Mouse (Mus musculus) heart, postnatal 0 days (tissue): ENCODE measurements around the gene Krtap5-2. TPM values are rescaled to one million over a fixed set of nuclear protein-coding genes. Genes with fewer than 3 reads are reported as not detected.

Experiments
- ATAC-seq: fragments of 200-750 bp; cut with Nextera tagmentation; 2 replicates; pipeline ENCODE4 v1.8.0; 2017; ENCODE audit warnings: low read depth, moderate number of reproducible peaks, moderate library complexity; ENCODE audit not compliant: insufficient read depth
- DNase-seq: peaks from one replicate; pipeline ENCODE4 v3.0.0-alpha.2; 2016; ENCODE audit warnings: low spot score
- H3K27ac ChIP-seq: fragments of 300-500 bp; sonication (generic); 2 replicates; pipeline ENCODE4 v1.5.1; 2014; ENCODE audit warnings: low read depth, mild to moderate bottlenecking
- H3K27me3 ChIP-seq: fragments of 300-500 bp; sonication (generic); 2 replicates; pipeline ENCODE4 v1.6.1; 2014; ENCODE audit warnings: low read length, mixed read lengths; ENCODE audit not compliant: control insufficient read depth, insufficient read depth
- H3K36me3 ChIP-seq: fragments of 300-500 bp; sonication (generic); replicated peaks from 2 replicates; pipeline ENCODE4 v1.6.1; 2014; ENCODE audit warnings: low read length, mixed read lengths; ENCODE audit not compliant: control insufficient read depth, insufficient read depth
- H3K4me1 ChIP-seq: fragments of 300-500 bp; sonication (generic); 2 replicates; pipeline ENCODE4 v1.6.1; 2014; ENCODE audit warnings: antibody characterized with exemption; ENCODE audit not compliant: control insufficient read depth, insufficient read depth
- H3K4me2 ChIP-seq: fragments of 300-500 bp; sonication (generic); 2 replicates; pipeline ENCODE4 v1.6.1; 2014; ENCODE audit warnings: low read depth, mild to moderate bottlenecking, low read length, moderate library complexity
- H3K4me3 ChIP-seq: fragments of 300-500 bp; sonication (generic); 2 replicates; pipeline ENCODE4 v1.5.1; 2014; ENCODE audit warnings: low read depth, low read length
- H3K9ac ChIP-seq: fragments of 300-500 bp; sonication (generic); replicated peaks from 2 replicates; pipeline ENCODE4 v1.6.1; 2014; ENCODE audit warnings: low read depth, low read length, mixed read lengths
- H3K9me3 ChIP-seq: fragments of 300-500 bp; sonication (generic); replicated peaks from 2 replicates; pipeline ENCODE4 v1.6.1; 2016; ENCODE audit warnings: low read length; ENCODE audit not compliant: control insufficient read depth
- CTCF ChIP-seq: IDR thresholded peaks from 2 replicates; pipeline ENCODE4 v1.5.1; 2016; ENCODE audit warnings: antibody characterized with exemption, control low read depth, low read depth
- EP300 ChIP-seq: IDR thresholded peaks from 2 replicates; pipeline ENCODE4 v1.6.1; 2016; ENCODE audit warnings: antibody characterized with exemption, low read depth
- WGBS: fragments of 180-500 bp; shearing (Covaris S2); extraction: QIAGEN DNeasy Blood & Tissue Kit; methylation state at CpG from one replicate; pipeline ENCODE4 v1.1.7; 2014; 5-methylcytosine and 5-hydroxymethylcytosine counted together
- polyA plus RNA-seq: library from polyadenylated mRNA; unstranded; fragments of >200 nt; fragmentation: Nextera tagmentation; extraction: Ambion mirVana; gene quantifications from 2 replicates; pipeline ENCODE4 v1.2.1, GENCODE M21; 2015
- total RNA-seq: library from RNA; depleted of rRNA; stranded (reverse); fragments of >200 nt; gene quantifications from 2 replicates; pipeline ENCODE4 v1.2.3, GENCODE M21; 2014; ENCODE audit warnings: low replicate concordance; rRNA removed

The Krtap5-2 gene
- total and polyA plus RNA-seq, 2 experiments from 2014 or later, result not detected

DNA sequence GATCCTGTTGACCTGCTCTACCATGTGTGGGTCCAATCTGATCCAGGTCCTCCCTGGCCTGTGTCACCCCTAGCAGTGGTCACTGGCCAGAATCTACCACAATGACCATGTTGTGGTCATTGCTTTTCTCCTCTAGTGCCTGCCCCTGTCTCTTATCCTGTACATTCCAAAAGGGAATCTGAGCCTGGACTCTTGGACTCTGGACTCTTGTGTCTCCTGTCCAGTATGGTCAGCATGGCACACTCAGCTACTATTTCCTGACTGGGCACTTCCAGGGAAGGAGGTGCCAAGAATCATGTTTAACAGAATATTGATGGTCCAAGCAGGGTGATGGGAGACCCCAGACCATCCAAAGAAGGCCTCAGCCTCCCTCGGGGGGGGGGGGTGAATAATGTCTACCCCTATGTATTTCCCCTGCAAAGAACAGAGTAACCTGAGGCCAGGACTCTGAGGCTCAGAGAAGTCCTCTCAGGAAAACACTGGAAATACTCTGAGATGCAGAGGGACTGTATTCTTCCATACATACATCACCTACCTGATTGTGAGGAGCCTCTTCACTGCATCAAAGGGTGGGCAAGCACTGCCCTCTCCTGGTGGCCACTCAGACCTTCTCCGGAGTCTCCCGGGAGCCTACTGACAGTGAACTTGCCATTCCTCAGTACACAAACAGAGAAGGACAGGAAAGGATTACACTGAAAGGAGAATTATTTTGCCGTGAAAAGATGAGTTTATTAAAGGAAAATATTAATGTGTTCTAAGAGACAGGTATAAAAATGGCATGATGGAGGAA lies 41.4 kb downstream of the Krtap5-2 start:
- Histone ChIP-seq H3K9ac (no peak overlapping the region), H3K4me2 (no peak overlapping the region), H3K27me3 (no peaks in the 10 kb centered on the region), H3K36me3 (no peaks in the 10 kb centered on the region), H3K27ac (no peak overlapping the region), H3K4me3 (no peak overlapping the region), H3K9me3 (no peaks in the 10 kb centered on the region), H3K4me1 (no peaks in the 10 kb centered on the region)
- TF ChIP-seq EP300, result no peak
- peak; percentile 54 for TF ChIP-seq CTCF
- WGBS, result 41% methylated on average over 4 of the region's 4 CpGs
- DNase-seq (no peak), ATAC-seq (no peak)

DNA sequence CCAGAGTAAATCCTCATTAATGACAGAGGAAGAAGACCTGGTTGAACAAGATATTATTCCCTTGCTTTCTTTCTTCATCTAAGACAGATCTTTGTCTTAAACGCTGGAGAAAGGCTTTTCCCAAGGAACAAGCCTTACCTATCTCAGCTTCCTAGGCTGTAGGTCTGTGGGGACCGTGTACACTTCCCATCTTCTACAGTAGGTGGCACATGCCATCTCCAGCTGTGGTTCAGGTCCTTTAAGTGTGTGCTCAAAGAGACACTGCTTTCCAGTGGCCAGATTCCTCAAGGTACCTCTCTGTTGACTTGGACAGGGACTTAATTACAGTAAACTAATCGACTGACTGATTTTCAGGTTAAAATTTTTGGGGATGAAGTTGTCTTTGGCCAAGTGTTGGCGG lies 47.0 kb downstream of the Krtap5-2 start:
- Histone ChIP-seq H3K9me3 (no peaks in the 10 kb centered on the region), H3K4me1 (no peaks in the 10 kb centered on the region), H3K27ac (no peak overlapping the region), H3K36me3 (no peaks in the 10 kb centered on the region), H3K27me3 (no peaks in the 10 kb centered on the region), H3K9ac (no peak overlapping the region), H3K4me3 (no peak overlapping the region), H3K4me2 (no peak overlapping the region)
- DNase-seq (no peak), ATAC-seq (no peak)
- TF ChIP-seq CTCF (no peak; the same call in 1 of the 2 replicates), EP300 (no peak)
- WGBS, result 46% methylated on average over 4 of the region's 4 CpGs

Other genes with a start within 250 kb of the Krtap5-2 start
- gene Brsk2, start 226.3 kb downstream of the Krtap5-2 start, total RNA-seq, result not detected in 2 replicates
- gene Brsk2, start 226.3 kb downstream of the Krtap5-2 start, polyA plus RNA-seq, result 0.30 and 0.37 TPM in 2 replicates
- gene Mob2, start 114.9 kb downstream of the Krtap5-2 start, total RNA-seq, result 48.3 and 53.6 TPM in 2 replicates
- 45.5 and 49.6 TPM in 2 replicates for gene Mob2, start 114.9 kb downstream of the Krtap5-2 start, polyA plus RNA-seq
- gene Dusp8, start 80.2 kb downstream of the Krtap5-2 start, total RNA-seq, result 29.4 and 31.4 TPM in 2 replicates
- gene Dusp8, start 80.2 kb downstream of the Krtap5-2 start, polyA plus RNA-seq, result 6.4 and 9.0 TPM in 2 replicates
- gene Gm45618, start 55.3 kb downstream of the Krtap5-2 start, total RNA-seq, result not detected in 2 replicates
- gene Gm45618, start 55.3 kb downstream of the Krtap5-2 start, polyA plus RNA-seq, result not detected in 2 replicates
- gene Gm39115, start 40.0 kb downstream of the Krtap5-2 start, total RNA-seq, result not detected in 2 replicates
- gene Gm39115, start 40.0 kb downstream of the Krtap5-2 start, polyA plus RNA-seq, result not detected in 2 replicates
- gene Gm45337, start 31.4 kb downstream of the Krtap5-2 start, total RNA-seq, result not detected in 2 replicates
- not detected in 2 replicates for gene Gm45337, start 31.4 kb downstream of the Krtap5-2 start, polyA plus RNA-seq
- not detected in 2 replicates for gene Gm29735, start 18.9 kb downstream of the Krtap5-2 start, total RNA-seq
- not detected in 2 replicates for gene Gm29735, start 18.9 kb downstream of the Krtap5-2 start, polyA plus RNA-seq
- not detected in 2 replicates for gene Gm4553, start 10.3 kb downstream of the Krtap5-2 start, total RNA-seq
- gene Gm4553, start 10.3 kb downstream of the Krtap5-2 start, polyA plus RNA-seq, result not detected in 2 replicates
- gene Gm10153, start 14.4 kb upstream of the Krtap5-2 start, total RNA-seq, result not detected in 2 replicates
- gene Gm10153, start 14.4 kb upstream of the Krtap5-2 start, polyA plus RNA-seq, result not detected in 2 replicates
- gene Krtap5-3, start 25.4 kb upstream of the Krtap5-2 start, total RNA-seq, result not detected in 2 replicates
- not detected in 2 replicates for gene Krtap5-3, start 25.4 kb upstream of the Krtap5-2 start, polyA plus RNA-seq
- not detected in 2 replicates for gene Gm7579, start 35.9 kb upstream of the Krtap5-2 start, total RNA-seq
- not detected in 2 replicates for gene Gm7579, start 35.9 kb upstream of the Krtap5-2 start, polyA plus RNA-seq
- gene Krtap5-5, start 54.0 kb upstream of the Krtap5-2 start, total RNA-seq, result not detected in 2 replicates
- gene Krtap5-5, start 54.0 kb upstream of the Krtap5-2 start, polyA plus RNA-seq, result not detected in 2 replicates
- gene Gm40460, start 65.1 kb upstream of the Krtap5-2 start, total RNA-seq, result not detected in 2 replicates
- gene Gm40460, start 65.1 kb upstream of the Krtap5-2 start, polyA plus RNA-seq, result not detected in 2 replicates
- gene Gm2431, start 82.3 kb upstream of the Krtap5-2 start, total RNA-seq, result not detected in 2 replicates
- not detected in 2 replicates for gene Gm2431, start 82.3 kb upstream of the Krtap5-2 start, polyA plus RNA-seq
- not detected in 2 replicates for gene Gm4559, start 98.4 kb upstream of the Krtap5-2 start, total RNA-seq
- gene Gm4559, start 98.4 kb upstream of the Krtap5-2 start, polyA plus RNA-seq, result not detected in 2 replicates
- gene Krtap5-1, start 121.1 kb upstream of the Krtap5-2 start, total RNA-seq, result not detected in 2 replicates
- not detected in 2 replicates for gene Krtap5-1, start 121.1 kb upstream of the Krtap5-2 start, polyA plus RNA-seq
- not detected in 2 replicates for gene Krtap5-4, start 127.5 kb upstream of the Krtap5-2 start, total RNA-seq
- gene Krtap5-4, start 127.5 kb upstream of the Krtap5-2 start, polyA plus RNA-seq, result not detected in 2 replicates
- 0.62 and 4.0 TPM in 2 replicates for gene Ifitm10, start 197.7 kb upstream of the Krtap5-2 start, total RNA-seq
- gene Ifitm10, start 197.7 kb upstream of the Krtap5-2 start, polyA plus RNA-seq, result 3.4 and 3.9 TPM in 2 replicates
- not detected in 2 replicates for gene Gm49369, start 206.7 kb upstream of the Krtap5-2 start, total RNA-seq
- 0.85 TPM in 1 of 2 replicates, not detected in the other for gene Gm49369, start 206.7 kb upstream of the Krtap5-2 start, polyA plus RNA-seq
- 1,049 and 1,105 TPM in 2 replicates for gene Ctsd, start 212.0 kb upstream of the Krtap5-2 start, total RNA-seq
- 484 and 489 TPM in 2 replicates for gene Ctsd, start 212.0 kb upstream of the Krtap5-2 start, polyA plus RNA-seq